Comparison of ENCODE assay signal across 19 mouse cellular contexts in the genomic region with DNA sequence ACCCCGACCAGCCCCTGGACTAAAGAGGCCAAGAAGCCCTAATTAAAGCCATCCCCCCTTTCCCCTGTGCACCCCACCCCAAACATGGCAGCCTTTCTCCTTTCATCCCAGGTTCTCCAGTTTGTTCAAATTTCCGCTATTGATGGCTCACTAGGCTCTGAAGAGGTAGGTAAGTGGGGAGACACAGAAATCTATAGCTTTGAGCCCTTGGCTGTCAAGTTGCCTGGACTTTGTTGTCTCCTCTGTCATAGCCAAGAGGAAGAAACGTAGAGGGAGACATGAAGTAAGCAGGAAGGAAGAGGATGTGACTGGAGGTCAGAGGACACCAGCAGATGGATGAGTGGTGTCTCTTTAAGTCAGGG.
A peak's percentile ranks its signal among the peaks of the same experiment; 100 is the strongest.
DNase-seq lines count a peak whose midpoint lies in the region; ATAC-seq lines count a peak whose summit lies in the region.
"Had no signal": no experiment of that assay in that cellular context is flagged by ENCODE, and none has a peak within 500 bp of the region (broad histone marks: within the 10 kb centered on the region; RNA-seq: fewer than 3 reads in every experiment).

No protein-coding gene starts in this region.

- H3K4me2 ChIP-seq in forebrain, embryonic 12.5 days, result peak overlapping the region; percentile 36
- no peak overlapping the region for H3K4me2 ChIP-seq in forebrain, embryonic 14.5 days (ENCODE audit: low read length)
- no peak overlapping the region for H3K4me2 ChIP-seq in midbrain, embryonic 13.5 days (replicated peaks)
- H3K4me2 ChIP-seq in embryonic facial prominence, embryonic 12.5 days (replicated peaks), result no peak overlapping the region
- peak overlapping the region; percentile 25 for H3K4me2 ChIP-seq in limb, embryonic 12.5 days
- H3K4me2 ChIP-seq: embryonic facial prominence, embryonic 15.5 days had no signal

- WGBS in forebrain, embryonic 12.5 days, result 7% methylated on average over 3 of the region's 3 CpGs
- 17% methylated on average over 3 of the region's 3 CpGs for WGBS in forebrain, embryonic 14.5 days
- 4% methylated on average over 3 of the region's 3 CpGs for WGBS in midbrain, embryonic 10.5 days
- 6% methylated on average over 3 of the region's 3 CpGs for WGBS in midbrain, embryonic 13.5 days
- WGBS in embryonic facial prominence, embryonic 12.5 days, result 19% methylated on average over 3 of the region's 3 CpGs
- 14% methylated on average over 3 of the region's 3 CpGs for WGBS in limb, embryonic 12.5 days

- H3K27me3 ChIP-seq in forebrain, embryonic 12.5 days, result peaks cover 82% of the 10 kb centered on the region
- no peaks in the 10 kb centered on the region for H3K27me3 ChIP-seq in forebrain, embryonic 14.5 days (replicated peaks; ENCODE audit: control insufficient read depth, insufficient read depth, low read length)
- peaks cover 96% of the 10 kb centered on the region for H3K27me3 ChIP-seq in midbrain, embryonic 10.5 days (ENCODE audit: low read depth, poor library complexity, severe bottlenecking)
- H3K27me3 ChIP-seq in midbrain, embryonic 13.5 days, result peaks cover 96% of the 10 kb centered on the region
- no peaks in the 10 kb centered on the region for H3K27me3 ChIP-seq in embryonic facial prominence, embryonic 12.5 days
- H3K27me3 ChIP-seq in limb, embryonic 12.5 days, result no peaks in the 10 kb centered on the region

- peaks cover 67% of the 10 kb centered on the region for H3K4me1 ChIP-seq in forebrain, embryonic 12.5 days
- H3K4me1 ChIP-seq in forebrain, embryonic 14.5 days (ENCODE audit: control insufficient read depth, insufficient read depth, low read length), result peaks cover 29% of the 10 kb centered on the region
- H3K4me1 ChIP-seq in midbrain, embryonic 10.5 days, result peaks cover 97% of the 10 kb centered on the region
- peaks cover 69% of the 10 kb centered on the region for H3K4me1 ChIP-seq in midbrain, embryonic 13.5 days (replicated peaks)
- peaks cover 19% of the 10 kb centered on the region for H3K4me1 ChIP-seq in embryonic facial prominence, embryonic 12.5 days
- H3K4me1 ChIP-seq in limb, embryonic 12.5 days (replicated peaks), result peaks cover 76% of the 10 kb centered on the region

- H3K27ac ChIP-seq in forebrain, embryonic 12.5 days, result 0 out of 2 replicates have a peak overlapping the region, but pooled peaks have one; percentile 37
- H3K27ac ChIP-seq in forebrain, embryonic 14.5 days (ENCODE audit: low read depth, low read length), result no peak overlapping the region
- H3K27ac ChIP-seq in midbrain, embryonic 10.5 days (replicated peaks), result peak overlapping the region; percentile 84
- no peak overlapping the region for H3K27ac ChIP-seq in midbrain, embryonic 13.5 days
- peak overlapping the region; percentile 25; the same call in 1 of the 2 replicates for H3K27ac ChIP-seq in embryonic facial prominence, embryonic 12.5 days
- peak overlapping the region; percentile 78 for H3K27ac ChIP-seq in limb, embryonic 12.5 days
- H3K27ac ChIP-seq: embryonic facial prominence, embryonic 15.5 days; stomach, postnatal 0 days had no signal

- no peak overlapping the region for H3K9ac ChIP-seq in forebrain, embryonic 12.5 days
- H3K9ac ChIP-seq in forebrain, embryonic 14.5 days (ENCODE audit: low read length), result no peak overlapping the region
- no peak overlapping the region for H3K9ac ChIP-seq in midbrain, embryonic 13.5 days (replicated peaks)
- no peak overlapping the region for H3K9ac ChIP-seq in embryonic facial prominence, embryonic 12.5 days
- H3K9ac ChIP-seq in limb, embryonic 12.5 days (replicated peaks), result no peak overlapping the region
- H3K9ac ChIP-seq: embryonic facial prominence, embryonic 15.5 days had no signal

- H3K36me3 ChIP-seq in forebrain, embryonic 12.5 days (replicated peaks), result no peaks in the 10 kb centered on the region
- H3K36me3 ChIP-seq in forebrain, embryonic 14.5 days (ENCODE audit: control insufficient read depth, insufficient read depth, low read length), result no peaks in the 10 kb centered on the region
- no peaks in the 10 kb centered on the region for H3K36me3 ChIP-seq in midbrain, embryonic 10.5 days
- H3K36me3 ChIP-seq in midbrain, embryonic 13.5 days, result no peaks in the 10 kb centered on the region
- no peaks in the 10 kb centered on the region for H3K36me3 ChIP-seq in embryonic facial prominence, embryonic 12.5 days
- H3K36me3 ChIP-seq in limb, embryonic 12.5 days, result no peaks in the 10 kb centered on the region
- H3K36me3 ChIP-seq: embryonic facial prominence, embryonic 15.5 days; G1E had no signal

- no peak overlapping the region for H3K4me3 ChIP-seq in forebrain, embryonic 12.5 days (replicated peaks)
- H3K4me3 ChIP-seq in forebrain, embryonic 14.5 days (ENCODE audit: low read depth, low read length), result no peak overlapping the region
- peak overlapping the region; percentile 36 for H3K4me3 ChIP-seq in midbrain, embryonic 10.5 days
- H3K4me3 ChIP-seq in midbrain, embryonic 13.5 days (replicated peaks), result no peak overlapping the region
- H3K4me3 ChIP-seq in embryonic facial prominence, embryonic 12.5 days, result no peak overlapping the region
- no peak overlapping the region for H3K4me3 ChIP-seq in limb, embryonic 12.5 days (replicated peaks)
- H3K4me3 ChIP-seq: embryonic facial prominence, embryonic 15.5 days had no signal

- DNase-seq in forebrain, embryonic 14.5 days (ENCODE audit: low spot score), result no peak
- no peak for DNase-seq in midbrain, embryonic 10.5 days (ENCODE audit: low spot score)
- DNase-seq: adrenal gland, postnatal 10 days; gastrocnemius, postnatal 10 days; heart, adult 18-20 months; heart, postnatal 4 days; kidney, postnatal 36 days; lung, adult 2 months had no signal

- H3K9me3 ChIP-seq in forebrain, embryonic 12.5 days, result no peaks in the 10 kb centered on the region
- no peaks in the 10 kb centered on the region for H3K9me3 ChIP-seq in forebrain, embryonic 14.5 days (replicated peaks; ENCODE audit: control insufficient read depth, low read length)
- H3K9me3 ChIP-seq in midbrain, embryonic 10.5 days (replicated peaks), result no peaks in the 10 kb centered on the region
- no peaks in the 10 kb centered on the region for H3K9me3 ChIP-seq in midbrain, embryonic 13.5 days
- no peaks in the 10 kb centered on the region for H3K9me3 ChIP-seq in embryonic facial prominence, embryonic 12.5 days
- no peaks in the 10 kb centered on the region for H3K9me3 ChIP-seq in limb, embryonic 12.5 days
- H3K9me3 ChIP-seq: embryonic facial prominence, embryonic 15.5 days; G1E had no signal

- no peak for ATAC-seq in forebrain, embryonic 12.5 days (ENCODE audit: low FRiP score)
- ATAC-seq in forebrain, embryonic 14.5 days, result no peak
- ATAC-seq in midbrain, embryonic 13.5 days, result no peak
- no peak for ATAC-seq in embryonic facial prominence, embryonic 12.5 days (ENCODE audit: insufficient number of reproducible peaks, insufficient read depth, low FRiP score, low TSS enrichment)
- ATAC-seq in limb, embryonic 12.5 days (ENCODE audit: insufficient number of reproducible peaks, insufficient read depth, low FRiP score, low TSS enrichment, low read depth), result no peak; the same call in 1 of the 2 replicates
- ATAC-seq in frontal cortex, adult (ENCODE audit: low TSS enrichment), result no peak
- ATAC-seq: activated CD4-positive, CD25-positive, alpha-beta regulatory T cell, adult 4 months; CD4-positive, CD25-positive, alpha-beta regulatory T cell, adult 4 months; intestine, embryonic 16.5 days had no signal

Comparison
In these comparisons a context has a peak if more than half of its experiments do, and no peak if none do; other contexts are left out.
1. H3K27ac ChIP-seq: peak in forebrain, embryonic 12.5 days (single experiment), midbrain, embryonic 10.5 days (single experiment), embryonic facial prominence, embryonic 12.5 days (single experiment) and limb, embryonic 12.5 days (single experiment); none in forebrain, embryonic 14.5 days (single experiment) and midbrain, embryonic 13.5 days (single experiment).
2. H3K4me2 ChIP-seq: peak in forebrain, embryonic 12.5 days (single experiment) and limb, embryonic 12.5 days (single experiment); none in forebrain, embryonic 14.5 days (single experiment), midbrain, embryonic 13.5 days (single experiment) and embryonic facial prominence, embryonic 12.5 days (single experiment).